Mouse (Mus musculus) hindbrain, embryonic 10.5 days (tissue): ENCODE results near the gene Smcp. TPM values are rescaled to one million over a fixed set of nuclear protein-coding genes. Genes with fewer than 3 reads are reported as not detected.

ENCODE experiments used
- DNase-seq: peaks from one replicate; pipeline ENCODE4 v3.0.0-alpha.2; 2017; ENCODE audit warnings: low spot score
- H3K27ac ChIP-seq: fragments of 300-500 bp; sonication (generic); 2 replicates; pipeline ENCODE4 v1.5.1; 2016; ENCODE audit warnings: mild to moderate bottlenecking, moderate library complexity
- H3K27me3 ChIP-seq: fragments of 300-500 bp; sonication (generic); 2 replicates; pipeline ENCODE4 v1.6.1; 2016; ENCODE audit warnings: mild to moderate bottlenecking; ENCODE audit not compliant: poor library complexity, insufficient read depth, severe bottlenecking
- H3K36me3 ChIP-seq: fragments of 300-500 bp; sonication (generic); 2 replicates; pipeline ENCODE4 v1.6.1; 2016; ENCODE audit warnings: mild to moderate bottlenecking, moderate library complexity
- H3K4me1 ChIP-seq: fragments of 300-500 bp; sonication (generic); replicated peaks from 2 replicates; pipeline ENCODE4 v1.6.1; 2016; ENCODE audit warnings: mild to moderate bottlenecking
- H3K4me3 ChIP-seq: fragments of 300-500 bp; sonication (generic); 2 replicates; pipeline ENCODE4 v1.5.1; 2016; ENCODE audit warnings: mild to moderate bottlenecking, moderate library complexity
- H3K9me3 ChIP-seq: fragments of 300-500 bp; sonication (generic); 2 replicates; pipeline ENCODE4 v1.6.1; 2016; ENCODE audit warnings: mild to moderate bottlenecking, moderate library complexity
- WGBS: fragments of 180-500 bp; shearing (Covaris S2); methylation state at CpG from one replicate; pipeline ENCODE4 v1.1.7; 2016; 5-methylcytosine and 5-hydroxymethylcytosine counted together
- polyA plus RNA-seq: library from polyadenylated mRNA; unstranded; fragments of >200 nt; fragmentation: Nextera tagmentation; extraction: Ambion mirVana; gene quantifications from 2 replicates; pipeline ENCODE4 v1.2.1, GENCODE M21; 2016

The Smcp gene
- polyA plus RNA-seq, 1 experiment from 2014 or later: not detected

- 84% methylated on average over 1 of the region's 1 CpGs for WGBS
- no peaks in the 10 kb centered on the region for H3K27me3 ChIP-seq
- no peak for DNase-seq
Measured at GRCm38 (mm10) chr3:92579508-92579907, 9.3 kb downstream of the Smcp start.

DNA sequence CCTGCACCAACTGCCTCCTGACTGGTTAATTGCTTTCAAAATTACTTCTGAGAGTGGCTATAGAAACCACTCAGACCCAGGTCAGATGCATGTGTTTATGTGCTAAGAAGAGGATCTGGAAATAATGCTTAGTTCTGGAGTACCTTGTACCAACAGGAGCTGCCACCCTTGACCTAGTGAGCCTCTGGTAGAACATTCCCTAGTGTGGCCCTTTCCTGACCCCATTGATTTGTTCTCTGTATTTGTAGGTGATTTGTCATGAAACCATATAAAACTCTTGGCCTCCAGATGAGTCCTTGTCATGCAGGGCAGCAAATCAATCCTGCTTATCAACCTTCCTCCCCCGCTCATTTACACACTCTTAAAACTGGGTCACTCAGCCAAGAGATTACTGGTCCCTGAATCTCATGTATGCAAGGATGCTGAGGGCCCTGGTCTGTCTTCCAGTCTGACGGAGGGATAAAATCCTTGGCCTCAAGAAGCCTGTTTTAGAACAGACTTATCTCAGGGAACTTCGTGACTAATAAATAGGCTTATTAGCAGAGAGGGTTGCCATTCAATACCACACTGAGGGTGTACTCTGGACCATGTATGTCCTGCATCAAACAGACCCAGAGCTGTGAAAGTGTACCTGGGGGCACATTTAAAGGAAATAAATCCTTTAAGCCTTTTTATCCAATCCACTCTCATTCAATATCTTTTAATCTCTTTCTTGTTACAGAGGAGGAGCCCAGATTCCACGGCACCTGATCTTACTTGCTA lies 10.0 kb downstream of the Smcp start:
- Histone ChIP-seq H3K36me3 (no peaks in the 10 kb centered on the region), H3K4me3 (no peak overlapping the region), H3K9me3 (no peaks in the 10 kb centered on the region), H3K27me3 (no peaks in the 10 kb centered on the region), H3K27ac (no peak overlapping the region), H3K4me1 (no peaks in the 10 kb centered on the region)
- 80% methylated on average over 4 of the region's 4 CpGs for WGBS
- no peak for DNase-seq

More at GRCm38 (mm10) chr3:92579508-92579907, 9.3 kb downstream of the Smcp start:
- H3K4me1 ChIP-seq: no peaks in the 10 kb centered on the region
- no peak overlapping the region for H3K27ac ChIP-seq
- no peaks in the 10 kb centered on the region for H3K36me3 ChIP-seq
- no peak overlapping the region for H3K4me3 ChIP-seq
- no peaks in the 10 kb centered on the region for H3K9me3 ChIP-seq

DNA sequence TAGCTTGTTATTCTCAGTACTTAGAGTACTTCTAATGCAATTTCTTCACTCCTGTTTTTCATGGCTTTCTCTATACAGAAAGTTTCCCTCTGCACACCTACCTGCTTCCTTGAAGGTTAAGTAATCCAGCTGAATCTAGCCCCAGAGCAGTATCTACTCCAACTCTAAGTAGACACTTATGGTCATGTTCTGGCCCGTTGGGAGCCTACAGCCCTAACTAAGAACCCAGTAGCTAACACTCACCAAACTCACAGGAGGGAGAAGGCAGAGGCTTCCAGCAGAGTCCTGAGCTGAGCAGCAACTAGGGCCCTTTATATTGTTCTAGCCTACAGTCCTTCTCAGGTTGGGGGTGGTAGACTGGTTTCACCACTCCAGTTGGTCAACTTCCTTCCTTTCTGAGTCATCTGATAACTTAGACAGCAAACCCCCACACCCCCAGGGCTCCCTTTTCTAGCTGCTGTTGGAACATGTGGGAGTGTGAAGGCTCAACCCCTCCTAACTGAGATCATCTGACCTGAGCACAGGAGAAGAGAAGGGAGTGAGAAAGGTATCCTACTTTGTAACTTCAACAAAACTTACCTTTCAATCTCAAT lies 15.3 kb downstream of the Smcp start, which contains the start of gene Ivl:
Gene Ivl (minus strand): TSS at position 287 of the 593 bp plus-strand sequence.
- Histone ChIP-seq H3K4me1 (no peaks in the 10 kb centered on the region), H3K27ac (no peak within 1 kb of the TSS), H3K4me3 (no peak within 1 kb of the TSS), H3K36me3 (no peaks in the 10 kb centered on the region), H3K9me3 (no peaks in the 10 kb centered on the region), H3K27me3 (no peaks in the 10 kb centered on the region)
- DNase-seq: no peak
- WGBS: 77% methylated on average over 1 of the region's 1 CpGs

- Histone ChIP-seq H3K4me1 (no peaks in the 10 kb centered on the region), H3K9me3 (no peaks in the 10 kb centered on the region), H3K36me3 (no peaks in the 10 kb centered on the region), H3K27me3 (no peaks in the 10 kb centered on the region), H3K27ac (no peak overlapping the region), H3K4me3 (no peak overlapping the region)
- DNase-seq: no peak
- WGBS: 69% methylated on average over 2 of the region's 2 CpGs
Measured at GRCm38 (mm10) chr3:92572514-92573155, 16.2 kb downstream of the Smcp start.

DNA sequence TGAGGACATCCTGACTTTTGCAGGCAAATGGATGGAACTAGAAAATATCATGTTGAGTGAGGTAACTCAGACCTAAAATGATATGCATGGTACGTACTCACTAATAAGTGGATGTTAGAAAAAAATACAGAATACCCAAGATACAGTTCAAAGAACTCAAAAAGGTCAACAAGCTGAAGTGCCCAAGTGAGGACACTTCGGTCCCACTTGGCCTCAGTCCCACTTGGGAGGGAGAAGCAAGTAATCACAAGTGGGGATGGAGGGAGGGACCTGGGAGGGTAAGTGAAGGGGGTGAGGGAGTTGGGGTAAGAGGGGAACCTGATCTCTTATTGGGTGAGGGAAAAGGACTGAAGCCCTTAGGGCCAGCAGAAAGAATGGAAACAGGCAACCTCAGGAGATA lies 20.0 kb downstream of the Smcp start:
- no peak for DNase-seq
- 88% methylated on average over 2 of the region's 2 CpGs for WGBS
- Histone ChIP-seq H3K27ac (no peak overlapping the region), H3K4me1 (no peaks in the 10 kb centered on the region), H3K36me3 (no peaks in the 10 kb centered on the region), H3K9me3 (no peaks in the 10 kb centered on the region), H3K4me3 (no peak overlapping the region), H3K27me3 (no peaks in the 10 kb centered on the region)

DNA sequence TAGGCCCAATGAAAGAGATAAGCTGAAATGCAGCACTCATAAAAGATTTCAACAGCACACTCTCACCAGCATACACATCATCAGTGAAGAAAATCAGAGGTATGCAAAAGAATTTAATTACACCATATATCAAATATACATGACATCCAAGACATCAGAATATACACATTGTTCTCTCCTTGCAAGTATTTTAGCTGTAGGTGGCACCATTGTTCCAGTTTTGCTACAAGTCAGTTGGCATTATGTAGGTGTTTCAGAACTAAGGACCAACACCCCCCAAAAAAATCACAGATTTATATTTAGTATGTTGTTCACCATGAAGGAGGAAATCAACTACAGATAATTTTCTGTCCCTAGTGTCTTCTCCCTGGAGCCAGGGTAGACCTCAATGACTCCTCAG lies 23.4 kb downstream of the Smcp start:
- Histone ChIP-seq H3K4me3 (no peak overlapping the region), H3K4me1 (no peaks in the 10 kb centered on the region), H3K36me3 (no peaks in the 10 kb centered on the region), H3K9me3 (no peaks in the 10 kb centered on the region), H3K27me3 (no peaks in the 10 kb centered on the region), H3K27ac (no peak overlapping the region)
- no peak for DNase-seq

- Histone ChIP-seq H3K27ac (no peak within 1 kb of the TSS), H3K4me1 (no peaks in the 10 kb centered on the region), H3K27me3 (no peaks in the 10 kb centered on the region), H3K9me3 (no peaks in the 10 kb centered on the region), H3K4me3 (no peak within 1 kb of the TSS), H3K36me3 (no peaks in the 10 kb centered on the region)
- WGBS: 87% methylated on average over 3 of the region's 3 CpGs
- DNase-seq: no peak
Measured at GRCm38 (mm10) chr3:92534411-92534810, 54.4 kb downstream of the Smcp start, which contains the start of gene 2310046K23Rik. TSS of gene 2310046K23Rik (minus strand) at chr3:92534511.

Other genes starting within 250 kb of the Smcp start
- not detected in 2 replicates for gene Sprr2d, start 249.9 kb downstream of the Smcp start, polyA plus RNA-seq
- not detected in 2 replicates for gene Sprr2e, start 236.9 kb downstream of the Smcp start, polyA plus RNA-seq
- not detected in 2 replicates for gene Sprr2f, start 223.8 kb downstream of the Smcp start, polyA plus RNA-seq
- gene Sprr2h, start 203.3 kb downstream of the Smcp start, polyA plus RNA-seq: not detected in 2 replicates
- not detected in 2 replicates for gene Sprr2i, start 181.0 kb downstream of the Smcp start, polyA plus RNA-seq
- not detected in 2 replicates for gene Sprr2j-ps, start 170.9 kb downstream of the Smcp start, polyA plus RNA-seq
- gene Gm9774, start 159.6 kb downstream of the Smcp start, polyA plus RNA-seq: 8.3 and 9.8 TPM in 2 replicates
- not detected in 2 replicates for gene Sprr2k, start 156.4 kb downstream of the Smcp start, polyA plus RNA-seq
- not detected in 2 replicates for gene Sprr1b, start 150.2 kb downstream of the Smcp start, polyA plus RNA-seq
- gene Sprr3, start 130.3 kb downstream of the Smcp start, polyA plus RNA-seq: not detected in 2 replicates
- not detected in 2 replicates for gene Sprr1a, start 103.1 kb downstream of the Smcp start, polyA plus RNA-seq
- gene Sprr4, start 88.5 kb downstream of the Smcp start, polyA plus RNA-seq: not detected in 2 replicates
- gene 2310046K23Rik, start 54.5 kb downstream of the Smcp start, polyA plus RNA-seq: not detected in 2 replicates
- not detected in 2 replicates for gene Ivl, start 15.3 kb downstream of the Smcp start, polyA plus RNA-seq
- not detected in 2 replicates for gene 2210017I01Rik, start 18.5 kb upstream of the Smcp start, polyA plus RNA-seq
- not detected in 2 replicates for gene Lce6a, start 32.7 kb upstream of the Smcp start, polyA plus RNA-seq
- not detected in 2 replicates for gene Lce1a1, start 59.3 kb upstream of the Smcp start, polyA plus RNA-seq
- not detected in 2 replicates for gene Lce1b, start 67.9 kb upstream of the Smcp start, polyA plus RNA-seq
- gene Lce1a2, start 81.3 kb upstream of the Smcp start, polyA plus RNA-seq: not detected in 2 replicates
- gene Lce1c, start 90.2 kb upstream of the Smcp start, polyA plus RNA-seq: not detected in 2 replicates
- not detected in 2 replicates for gene Lce1d, start 98.2 kb upstream of the Smcp start, polyA plus RNA-seq
- not detected in 2 replicates for gene Lce1e, start 120.1 kb upstream of the Smcp start, polyA plus RNA-seq
- gene Lce1f, start 131.4 kb upstream of the Smcp start, polyA plus RNA-seq: not detected in 2 replicates
- gene Gm38119, start 150.1 kb upstream of the Smcp start, polyA plus RNA-seq: not detected in 2 replicates
- gene Lce1g, start 163.3 kb upstream of the Smcp start, polyA plus RNA-seq: not detected in 2 replicates
- gene Lce1h, start 176.1 kb upstream of the Smcp start, polyA plus RNA-seq: not detected in 2 replicates
- not detected in 2 replicates for gene Lce1i, start 189.9 kb upstream of the Smcp start, polyA plus RNA-seq
- not detected in 2 replicates for gene Lce1j, start 201.5 kb upstream of the Smcp start, polyA plus RNA-seq
- gene Lce1k, start 218.9 kb upstream of the Smcp start, polyA plus RNA-seq: not detected in 2 replicates
- gene Kprp, start 238.2 kb upstream of the Smcp start, polyA plus RNA-seq: not detected in 2 replicates